Mouse (Mus musculus): ENCODE measurements around the gene Gm36864.

DNA sequence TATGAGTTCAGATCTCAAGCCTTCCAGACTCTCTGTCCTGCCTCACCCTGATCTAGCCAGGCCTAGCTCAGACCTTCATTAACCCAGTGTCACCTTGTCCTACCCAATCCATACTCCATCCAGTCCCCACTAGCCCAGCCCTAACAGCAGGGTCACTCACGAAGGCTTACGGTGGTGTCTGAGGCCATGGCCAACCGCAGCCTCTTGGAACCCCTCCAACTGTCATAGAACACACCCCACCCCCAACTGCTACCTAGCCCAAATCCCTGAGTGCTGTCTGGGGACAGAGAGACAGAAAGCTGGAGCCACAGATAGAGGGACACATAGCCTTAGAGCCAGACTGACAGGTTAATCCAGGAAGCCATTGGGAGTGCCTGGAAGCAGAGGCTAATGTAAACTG is at the start of gene Gm36864:
- TF ChIP-seq MYOG (IDR thresholded peaks at IDR 0.05; ENCODE audit: control insufficient read depth in 1 of 3, insufficient read depth in 1 of 3, insufficient read length in 2 of 3, low read depth in 2 of 3), result no peak
- TF ChIP-seq POLR2A (IDR thresholded peaks at IDR 0.05; ENCODE audit: insufficient read length, low read depth), result no peak
- no peak for TF ChIP-seq POLR2AphosphoS2 (IDR thresholded peaks at IDR 0.05; ENCODE audit: insufficient read length, low read depth)
- TF ChIP-seq CEBPB (IDR thresholded peaks at IDR 0.05; ENCODE audit: insufficient read depth, poor library complexity, severe bottlenecking), result no peak
- no peak for TF ChIP-seq USF1 (IDR thresholded peaks at IDR 0.05; ENCODE audit: low read depth)
- no peak for TF ChIP-seq TCF12 (IDR thresholded peaks at IDR 0.05; ENCODE audit: insufficient read depth, poor library complexity, severe bottlenecking)
- no peak for TF ChIP-seq SRF (IDR thresholded peaks at IDR 0.05; ENCODE audit: control insufficient read depth, insufficient read length, low read depth)
- no peak for TF ChIP-seq E2F4 (IDR thresholded peaks at IDR 0.05; ENCODE audit: insufficient read depth)
- TF ChIP-seq TCF3 (IDR thresholded peaks at IDR 0.05; ENCODE audit: insufficient read length, low read depth), result no peak
- TF ChIP-seq MAX (IDR thresholded peaks at IDR 0.05; ENCODE audit: low read depth), result no peak

Measured in myocyte (in vitro differentiated cells).